Mouse (Mus musculus) small intestine, adult 10 weeks (tissue): ENCODE measurements around the gene Fam120a. TPM values are rescaled to one million over a fixed set of nuclear protein-coding genes. Genes with fewer than 3 reads are reported as not detected.

Source experiments
- polyA plus RNA-seq: library from polyadenylated mRNA; stranded (reverse); fragments of 350-450 nt; fragmentation: Illumina TruSeq; extraction: RNeasy Lipid Tissue Mini Kit (QIAGEN cat#74804); gene quantifications from one replicate; pipeline ENCODE4 v1.2.3, GENCODE M21; 2014; ENCODE audit warnings: low replicate concordance

The Fam120a gene
- 282 TPM for polyA plus RNA-seq

GRCm38 (mm10) chr13:48967956-48968749, at the start of gene Fam120a:
TSS of gene Fam120a (minus strand) at chr13:48968017.

GRCm38 (mm10) chr13:48870771-48871731, 96.8 kb downstream of the Fam120a start, which contains the start of gene Phf2:
TSS of gene Phf2 (minus strand) at chr13:48871119.

Other genes starting within 250 kb of the Fam120a start
- gene Phf2, start 96.9 kb downstream of the Fam120a start, polyA plus RNA-seq, result 2.9 TPM
- gene Wnk2, start 180.0 kb upstream of the Fam120a start, polyA plus RNA-seq, result 0.78 TPM
- gene Ninj1, start 219.5 kb upstream of the Fam120a start, polyA plus RNA-seq, result not detected
- 0.59 TPM for gene Card19, start 248.0 kb upstream of the Fam120a start, polyA plus RNA-seq